Mouse (Mus musculus) liver, postnatal 0 days (tissue): ENCODE data around the gene Mgmt. TPM values are rescaled to one million over a fixed set of nuclear protein-coding genes. Genes with fewer than 3 reads are reported as not detected.

Source experiments
- ATAC-seq: fragments of 200-750 bp; cut with Nextera tagmentation; 2 replicates; pipeline ENCODE4 v1.8.0; 2017; ENCODE audit warnings: mild to moderate bottlenecking, moderate library complexity
- DNase-seq: peaks from one replicate; pipeline ENCODE4 v3.0.0-alpha.2; 2016
- H3K27ac ChIP-seq: fragments of 300-500 bp; sonication (generic); 2 replicates; pipeline ENCODE4 v1.5.1; 2014; ENCODE audit warnings: antibody characterized with exemption, moderate library complexity, mild to moderate bottlenecking, low read depth
- H3K27me3 ChIP-seq: fragments of 300-500 bp; sonication (generic); 2 replicates; pipeline ENCODE4 v1.6.1; 2014; ENCODE audit warnings: low read length, control low read depth, mixed read lengths; ENCODE audit not compliant: insufficient read depth
- H3K36me3 ChIP-seq: fragments of 300-500 bp; sonication (generic); replicated peaks from 2 replicates; pipeline ENCODE4 v1.6.1; 2014; ENCODE audit warnings: mild to moderate bottlenecking, control low read depth, low read length, moderate library complexity, mixed read lengths; ENCODE audit not compliant: insufficient read depth
- H3K4me1 ChIP-seq: fragments of 300-500 bp; sonication (generic); 2 replicates; pipeline ENCODE4 v1.6.1; 2014; ENCODE audit warnings: antibody characterized with exemption, mild to moderate bottlenecking, control low read depth; ENCODE audit not compliant: insufficient read depth
- H3K4me2 ChIP-seq: fragments of 300-500 bp; sonication (generic); 2 replicates; pipeline ENCODE4 v1.6.1; 2014; ENCODE audit warnings: low read depth, mild to moderate bottlenecking, low read length, moderate library complexity, mixed read lengths
- H3K4me3 ChIP-seq: fragments of 300-500 bp; sonication (generic); 2 replicates; pipeline ENCODE4 v1.5.1; 2014; ENCODE audit warnings: low read depth, low read length
- H3K9ac ChIP-seq: fragments of 300-500 bp; sonication (generic); replicated peaks from 2 replicates; pipeline ENCODE4 v1.6.1; 2014; ENCODE audit warnings: mild to moderate bottlenecking, moderate library complexity
- H3K9me3 ChIP-seq: fragments of 300-500 bp; sonication (generic); 2 replicates; pipeline ENCODE4 v1.6.1; 2016; ENCODE audit warnings: mild to moderate bottlenecking, control low read depth, low read length, mixed read lengths
- CTCF ChIP-seq: sonication (generic); IDR thresholded peaks from 2 replicates; pipeline ENCODE4 v1.5.1; 2016; ENCODE audit warnings: antibody characterized with exemption, low read depth
- EP300 ChIP-seq: IDR thresholded peaks from 2 replicates; pipeline ENCODE4 v1.6.1; 2016; ENCODE audit warnings: antibody characterized with exemption, low read depth, mild to moderate bottlenecking
- WGBS: fragments of 180-500 bp; shearing (Covaris S2); extraction: QIAGEN DNeasy Blood & Tissue Kit; methylation state at CpG from one replicate; pipeline ENCODE4 v1.1.7; 2014; ENCODE audit not compliant: insufficient replicate concordance; 5-methylcytosine and 5-hydroxymethylcytosine counted together
- polyA plus RNA-seq: library from polyadenylated mRNA; unstranded; fragments of >200 nt; fragmentation: Nextera tagmentation; extraction: Ambion mirVana; gene quantifications from 2 replicates; pipeline ENCODE4 v1.2.1, GENCODE M21; 2015

Gene Mgmt
- polyA plus RNA-seq, 1 experiment from 2014 or later: 3.0 TPM

DNA sequence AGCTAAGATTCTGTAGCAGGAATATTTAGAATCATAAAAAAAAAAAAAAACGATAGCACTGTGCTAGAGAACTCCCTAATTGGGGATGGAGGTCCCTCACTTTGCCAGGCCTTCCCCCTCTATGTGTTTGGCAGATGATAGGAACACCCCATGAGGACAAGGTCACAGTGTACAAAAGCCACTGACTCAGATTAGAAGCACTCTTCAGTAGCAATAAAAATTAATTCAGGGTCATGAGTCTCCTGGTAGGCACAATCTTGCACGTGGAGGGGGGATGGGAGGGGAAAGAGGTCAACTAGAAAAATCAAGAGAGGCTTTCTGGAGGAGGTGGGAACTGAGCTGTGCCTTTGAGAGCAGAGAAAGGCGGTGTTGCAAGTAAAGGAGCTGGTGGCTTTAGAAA is 247.0 kb downstream of the Mgmt start:
- DNase-seq: no peak
- no peaks in the 10 kb centered on the region for H3K36me3 ChIP-seq
- H3K4me1 ChIP-seq: no peaks in the 10 kb centered on the region
- no peak for ATAC-seq
- H3K9ac ChIP-seq: no peak overlapping the region
- TF ChIP-seq CTCF: no peak
- no peak for TF ChIP-seq EP300
- no peak overlapping the region for H3K27ac ChIP-seq
- H3K4me2 ChIP-seq: no peak overlapping the region
- H3K27me3 ChIP-seq: no peaks in the 10 kb centered on the region
- 53% methylated on average over 3 of the region's 3 CpGs for WGBS
- H3K9me3 ChIP-seq: no peaks in the 10 kb centered on the region
- H3K4me3 ChIP-seq: no peak overlapping the region

- Histone ChIP-seq H3K4me1 (no peaks in the 10 kb centered on the region), H3K36me3 (no peaks in the 10 kb centered on the region), H3K9me3 (no peaks in the 10 kb centered on the region), H3K4me2 (no peak overlapping the region), H3K27ac (no peak overlapping the region), H3K4me3 (no peak overlapping the region), H3K9ac (no peak overlapping the region), H3K27me3 (no peaks in the 10 kb centered on the region)
- ATAC-seq (no peak), DNase-seq (no peak)
- TF ChIP-seq CTCF: no peak
- TF ChIP-seq EP300: no peak
- WGBS: 79% methylated on average over 12 of the region's 12 CpGs
Measured at GRCm38 (mm10) chr7:137147101-137147500, 252.7 kb downstream of the Mgmt start.

- no peak overlapping the region for H3K9ac ChIP-seq
- no peak for TF ChIP-seq CTCF
- no peak for TF ChIP-seq EP300
- ATAC-seq (0 out of 2 replicates have a peak, but pooled peaks have one; percentile 21), DNase-seq (no peak)
- H3K4me1 ChIP-seq: no peaks in the 10 kb centered on the region
- no peak overlapping the region for H3K4me2 ChIP-seq
- no peak overlapping the region for H3K27ac ChIP-seq
- H3K4me3 ChIP-seq: no peak overlapping the region
- H3K9me3 ChIP-seq: no peaks in the 10 kb centered on the region
- WGBS: 78% methylated on average over 2 of the region's 2 CpGs
- no peaks in the 10 kb centered on the region for H3K27me3 ChIP-seq
- H3K36me3 ChIP-seq: no peaks in the 10 kb centered on the region
Measured at GRCm38 (mm10) chr7:137151854-137152253, 257.4 kb downstream of the Mgmt start.

DNA sequence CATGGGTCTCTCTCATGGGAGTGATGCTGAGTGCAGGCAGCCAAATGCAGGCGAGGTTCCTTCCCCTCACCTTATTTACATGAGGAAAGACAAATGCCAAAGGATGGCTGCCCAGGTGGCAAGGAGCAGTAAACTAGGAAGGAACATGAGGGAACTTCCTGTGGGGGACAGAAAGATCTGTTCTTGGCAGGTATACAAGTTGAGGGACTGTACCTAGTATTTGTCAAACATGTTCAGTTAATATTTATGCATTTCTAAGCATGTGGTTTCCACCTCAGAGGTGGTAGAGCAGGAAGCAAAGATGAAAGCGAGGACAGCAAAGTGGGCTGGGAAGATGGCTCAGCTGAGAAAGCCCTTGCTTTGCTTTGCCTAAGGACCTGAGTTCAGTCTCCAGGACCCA is 260.2 kb downstream of the Mgmt start:
- Histone ChIP-seq H3K4me1 (no peaks in the 10 kb centered on the region), H3K9me3 (no peaks in the 10 kb centered on the region), H3K27ac (no peak overlapping the region), H3K27me3 (no peaks in the 10 kb centered on the region), H3K4me3 (no peak overlapping the region), H3K4me2 (no peak overlapping the region), H3K36me3 (no peaks in the 10 kb centered on the region), H3K9ac (no peak overlapping the region)
- TF ChIP-seq CTCF: no peak
- TF ChIP-seq EP300: no peak
- 58% methylated on average over 2 of the region's 2 CpGs for WGBS
- ATAC-seq (no peak), DNase-seq (no peak)

GRCm38 (mm10) chr7:137159086-137159485 is 264.7 kb downstream of the Mgmt start:
- Histone ChIP-seq H3K27ac (no peak overlapping the region), H3K4me2 (no peak overlapping the region), H3K27me3 (no peaks in the 10 kb centered on the region), H3K9me3 (no peaks in the 10 kb centered on the region), H3K4me1 (no peaks in the 10 kb centered on the region), H3K4me3 (no peak overlapping the region), H3K36me3 (no peaks in the 10 kb centered on the region), H3K9ac (no peak overlapping the region)
- ATAC-seq (no peak), DNase-seq (no peak)
- TF ChIP-seq EP300: no peak
- TF ChIP-seq CTCF: no peak

DNA sequence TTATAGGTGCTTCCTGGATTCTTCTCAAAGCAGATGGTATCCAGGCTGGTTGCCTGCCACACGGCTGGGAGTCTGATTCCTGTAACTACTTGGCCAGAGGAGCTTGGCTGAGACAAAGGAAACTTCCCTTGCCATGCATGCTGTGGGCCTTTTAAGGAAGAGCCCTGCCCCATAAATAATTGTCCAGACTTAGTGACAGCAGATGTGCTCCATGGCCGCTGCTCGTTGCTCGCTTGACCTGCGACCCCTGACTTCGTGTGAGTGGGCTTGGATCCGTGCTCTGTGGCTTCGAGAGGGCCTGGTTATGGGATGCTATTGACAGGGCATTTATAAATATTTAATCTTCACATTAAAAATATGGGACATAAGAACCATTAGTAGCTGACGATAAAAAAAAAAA is 277.9 kb downstream of the Mgmt start:
- no peak for TF ChIP-seq EP300
- no peak for TF ChIP-seq CTCF
- Histone ChIP-seq H3K9ac (no peak overlapping the region), H3K4me2 (no peak overlapping the region), H3K4me1 (no peaks in the 10 kb centered on the region), H3K4me3 (no peak overlapping the region), H3K27ac (no peak overlapping the region), H3K9me3 (no peaks in the 10 kb centered on the region), H3K36me3 (no peaks in the 10 kb centered on the region), H3K27me3 (0 out of 2 replicates have a peak, but pooled peaks cover 3% of the 10 kb centered on the region)
- ATAC-seq: no peak
- WGBS: 59% methylated on average over 9 of the region's 9 CpGs
- DNase-seq: no peak
